Mouse (Mus musculus) liver, embryonic 15.5 days (tissue): ENCODE measurements around the gene Mipol1. TPM values are rescaled to one million over a fixed set of nuclear protein-coding genes. Genes with fewer than 3 reads are reported as not detected.

Experiments
- ATAC-seq: fragments of 200-750 bp; cut with Nextera tagmentation; 2 replicates; pipeline ENCODE4 v1.8.0; 2017; ENCODE audit warnings: moderate number of reproducible peaks, mild to moderate bottlenecking, moderate library complexity; ENCODE audit not compliant: insufficient read depth
- H3K27ac ChIP-seq: fragments of 300-500 bp; sonication (generic); replicated peaks from 2 replicates; pipeline ENCODE4 v1.5.1; 2015; ENCODE audit warnings: mild to moderate bottlenecking, inconsistent platforms
- H3K27me3 ChIP-seq: fragments of 300-500 bp; sonication (generic); 2 replicates; pipeline ENCODE4 v1.6.1; 2015; ENCODE audit warnings: mild to moderate bottlenecking, inconsistent platforms
- H3K36me3 ChIP-seq: fragments of 300-500 bp; sonication (generic); replicated peaks from 2 replicates; pipeline ENCODE4 v1.6.1; 2015; ENCODE audit warnings: moderate library complexity, mild to moderate bottlenecking, inconsistent platforms
- H3K4me1 ChIP-seq: fragments of 300-500 bp; sonication (generic); replicated peaks from 2 replicates; pipeline ENCODE4 v1.6.1; 2015; ENCODE audit warnings: inconsistent platforms
- H3K4me2 ChIP-seq: fragments of 300-500 bp; sonication (generic); 2 replicates; pipeline ENCODE4 v1.6.1; 2015; ENCODE audit warnings: moderate library complexity, mild to moderate bottlenecking, inconsistent platforms
- H3K4me3 ChIP-seq: fragments of 300-500 bp; sonication (generic); replicated peaks from 2 replicates; pipeline ENCODE4 v1.5.1; 2015; ENCODE audit warnings: mild to moderate bottlenecking, inconsistent platforms
- H3K9ac ChIP-seq: fragments of 300-500 bp; sonication (generic); 2 replicates; pipeline ENCODE4 v1.6.1; 2015; ENCODE audit warnings: moderate library complexity, mild to moderate bottlenecking, inconsistent platforms
- H3K9me3 ChIP-seq: fragments of 300-500 bp; sonication (generic); replicated peaks from 2 replicates; pipeline ENCODE4 v1.6.1; 2016; ENCODE audit warnings: inconsistent platforms
- WGBS: fragments of 180-500 bp; shearing (Covaris S2); methylation state at CpG from one replicate; pipeline ENCODE4 v1.1.7; 2015; ENCODE audit warnings: mixed read lengths; ENCODE audit not compliant: insufficient replicate concordance; 5-methylcytosine and 5-hydroxymethylcytosine counted together
- polyA plus RNA-seq: library from polyadenylated mRNA; unstranded; fragments of >200 nt; fragmentation: Nextera tagmentation; extraction: Ambion mirVana; gene quantifications from 2 replicates; pipeline ENCODE4 v1.2.1, GENCODE M21; 2015

Mipol1 gene
- polyA plus RNA-seq, 1 experiment from 2014 or later, result 3.2 TPM

GRCm38 (mm10) chr12:57476876-57477275 is 246.6 kb downstream of the Mipol1 start:
- Histone ChIP-seq H3K36me3 (no peaks in the 10 kb centered on the region), H3K4me3 (no peak overlapping the region), H3K9ac (no peak overlapping the region), H3K27ac (no peak overlapping the region), H3K4me2 (no peak overlapping the region), H3K27me3 (no peaks in the 10 kb centered on the region), H3K9me3 (no peaks in the 10 kb centered on the region), H3K4me1 (no peaks in the 10 kb centered on the region)
- 59% methylated on average over 3 of the region's 3 CpGs for WGBS
- no peak for ATAC-seq

DNA sequence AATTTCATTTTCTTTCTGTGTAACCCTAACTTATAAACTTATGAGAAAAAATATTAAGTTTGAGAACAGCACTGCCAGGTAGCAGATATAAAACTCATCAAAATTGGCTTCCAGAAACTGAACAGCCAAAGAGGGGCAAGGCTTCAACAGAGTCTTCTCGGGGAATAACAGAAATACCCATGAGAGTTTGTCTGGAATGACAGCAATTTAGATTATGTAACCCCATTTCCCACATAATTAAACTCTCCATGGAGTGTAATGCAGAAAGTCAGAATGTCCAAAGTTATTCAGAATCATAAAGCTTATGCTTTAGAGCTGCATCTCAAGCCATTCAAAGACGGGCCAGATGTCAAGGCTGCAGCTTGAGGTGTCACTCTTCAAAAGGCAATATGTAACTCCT is 251.6 kb downstream of the Mipol1 start:
- no peaks in the 10 kb centered on the region for H3K27me3 ChIP-seq
- no peak overlapping the region for H3K27ac ChIP-seq
- H3K9ac ChIP-seq, result no peak overlapping the region
- H3K9me3 ChIP-seq, result no peaks in the 10 kb centered on the region
- no peak overlapping the region for H3K4me2 ChIP-seq
- no peaks in the 10 kb centered on the region for H3K4me1 ChIP-seq
- no peaks in the 10 kb centered on the region for H3K36me3 ChIP-seq
- no peak overlapping the region for H3K4me3 ChIP-seq
- no peak for ATAC-seq
- WGBS, result 57% methylated on average over 2 of the region's 2 CpGs

DNA sequence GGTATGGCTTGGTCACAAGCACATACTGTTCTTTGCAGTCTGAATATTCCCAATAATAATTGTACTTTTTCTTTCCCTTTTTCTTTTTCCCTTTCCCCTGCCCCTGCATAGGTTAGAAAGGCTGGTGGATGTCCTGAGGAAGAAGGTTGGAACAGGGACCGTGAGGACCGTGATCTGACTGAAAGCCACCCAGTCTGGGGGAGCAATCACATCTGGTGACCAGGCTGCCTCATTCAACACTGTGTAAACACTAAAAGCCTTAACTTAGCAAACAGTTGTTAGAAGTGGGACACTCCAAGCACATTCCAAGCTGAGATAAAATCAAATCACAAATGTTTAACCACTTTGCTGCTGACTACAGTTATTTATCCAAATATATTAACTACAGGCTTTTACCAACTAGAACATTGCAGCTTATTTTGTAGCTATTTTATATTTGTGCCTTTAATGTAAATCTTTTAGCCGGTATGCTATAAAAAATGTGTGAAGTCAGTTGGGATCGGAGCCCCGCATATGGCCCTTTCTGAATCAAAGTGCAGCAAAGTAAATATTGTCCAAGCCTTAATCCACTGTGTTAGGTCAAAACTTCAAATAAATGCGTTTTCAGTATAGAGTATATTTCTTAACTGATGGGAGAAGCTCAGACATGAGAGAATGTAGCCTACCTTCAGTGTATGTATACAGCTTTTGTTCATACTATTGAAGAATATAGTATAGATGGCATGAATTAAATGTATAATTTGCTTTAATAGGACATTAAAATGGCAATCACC is 266.3 kb downstream of the Mipol1 start:
- no peak overlapping the region for H3K9ac ChIP-seq
- no peaks in the 10 kb centered on the region for H3K36me3 ChIP-seq
- H3K27ac ChIP-seq, result no peak overlapping the region
- no peaks in the 10 kb centered on the region for H3K4me1 ChIP-seq
- H3K9me3 ChIP-seq, result no peaks in the 10 kb centered on the region
- H3K4me3 ChIP-seq, result no peak overlapping the region
- no peak overlapping the region for H3K4me2 ChIP-seq
- ATAC-seq, result no peak
- WGBS, result 58% methylated on average over 6 of the region's 6 CpGs
- H3K27me3 ChIP-seq, result no peaks in the 10 kb centered on the region

DNA sequence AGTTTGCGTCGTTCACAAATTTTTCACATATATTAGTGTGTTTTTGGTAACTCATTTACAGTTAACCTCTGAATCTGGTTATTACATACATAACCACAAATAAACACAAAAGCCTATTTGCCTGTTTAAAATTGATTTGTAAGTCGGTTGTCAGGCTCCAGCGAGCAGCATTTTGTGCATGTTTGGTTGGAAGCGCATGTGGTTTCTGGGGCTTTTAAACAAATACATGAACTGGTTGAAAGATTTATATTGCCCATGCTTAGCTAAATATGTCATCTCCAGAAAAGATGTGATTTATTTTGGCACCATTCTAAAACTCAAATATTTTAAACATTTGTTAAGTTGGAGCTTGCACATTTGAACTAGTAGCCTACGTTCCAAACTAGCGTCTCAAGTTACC is 270.0 kb downstream of the Mipol1 start:
- Histone ChIP-seq H3K27me3 (no peaks in the 10 kb centered on the region), H3K9ac (no peak overlapping the region), H3K36me3 (no peaks in the 10 kb centered on the region), H3K9me3 (no peaks in the 10 kb centered on the region), H3K4me1 (no peaks in the 10 kb centered on the region), H3K27ac (no peak overlapping the region), H3K4me2 (no peak overlapping the region), H3K4me3 (no peak overlapping the region)
- ATAC-seq, result no peak
- 81% methylated on average over 7 of the region's 7 CpGs for WGBS

DNA sequence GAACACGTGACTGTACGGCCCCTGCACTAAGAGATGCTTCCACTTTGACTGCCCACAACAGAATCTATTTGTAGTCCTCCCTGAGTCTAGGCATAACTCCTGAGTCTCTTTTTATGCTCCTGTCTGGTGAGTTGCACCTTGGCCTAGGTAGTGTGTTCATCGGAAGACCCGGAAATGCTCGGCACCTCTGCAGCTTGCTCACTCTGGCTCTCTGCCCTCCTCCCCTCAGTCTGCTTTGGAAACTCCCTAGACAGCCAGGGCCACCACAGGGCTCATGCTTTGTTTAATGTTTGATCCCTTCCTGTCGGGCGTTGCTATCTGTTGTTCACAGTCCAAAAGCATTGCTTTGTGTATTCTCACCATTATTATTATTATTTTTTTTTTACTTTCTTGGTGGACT is 275.1 kb downstream of the Mipol1 start:
- Histone ChIP-seq H3K4me1 (0 out of 2 replicates have a peak, but pooled peaks cover 3% of the 10 kb centered on the region), H3K27ac (no peak overlapping the region), H3K27me3 (no peaks in the 10 kb centered on the region), H3K9ac (no peak overlapping the region), H3K4me2 (no peak overlapping the region), H3K4me3 (no peak overlapping the region), H3K36me3 (no peaks in the 10 kb centered on the region), H3K9me3 (no peaks in the 10 kb centered on the region)
- peak; percentile 68 for ATAC-seq
- 65% methylated on average over 7 of the region's 7 CpGs for WGBS

DNA sequence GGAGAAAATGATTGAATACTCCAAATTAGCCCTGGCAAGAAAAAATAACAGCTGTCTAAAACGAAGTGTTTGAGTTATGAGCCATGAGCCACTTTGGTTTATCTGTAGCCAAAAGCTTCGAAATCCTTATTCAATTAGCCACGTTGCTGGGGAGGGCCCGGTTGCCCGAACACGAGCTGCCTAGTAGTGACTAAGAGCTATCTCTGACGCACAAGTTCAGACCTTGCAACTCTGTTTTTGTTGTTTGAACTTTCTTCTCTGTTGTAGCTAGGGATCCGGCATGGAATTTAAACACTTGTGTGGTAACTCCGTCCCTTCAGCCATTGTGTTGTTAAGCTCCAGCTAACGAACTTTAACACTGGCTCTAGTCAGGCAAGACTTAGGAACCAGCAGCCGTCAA is 278.7 kb downstream of the Mipol1 start:
- Histone ChIP-seq H3K9ac (no peak overlapping the region), H3K36me3 (no peaks in the 10 kb centered on the region), H3K4me2 (no peak overlapping the region), H3K27me3 (no peaks in the 10 kb centered on the region), H3K27ac (no peak overlapping the region), H3K4me1 (0 out of 2 replicates have a peak, but pooled peaks cover 3% of the 10 kb centered on the region), H3K4me3 (no peak overlapping the region), H3K9me3 (no peaks in the 10 kb centered on the region)
- WGBS, result 56% methylated on average over 11 of the region's 11 CpGs
- ATAC-seq, result no peak

- Histone ChIP-seq H3K4me2 (no peak overlapping the region), H3K27me3 (no peaks in the 10 kb centered on the region), H3K4me3 (no peak overlapping the region), H3K36me3 (no peaks in the 10 kb centered on the region), H3K27ac (no peak overlapping the region), H3K9me3 (no peaks in the 10 kb centered on the region), H3K4me1 (0 out of 2 replicates have a peak, but pooled peaks cover 3% of the 10 kb centered on the region), H3K9ac (no peak overlapping the region)
- ATAC-seq, result no peak
- WGBS, result 60% methylated on average over 4 of the region's 4 CpGs
These were observed 279.5 kb downstream of the Mipol1 start for GRCm38 (mm10) chr12:57509726-57510125.

- Histone ChIP-seq H3K9ac (no peak overlapping the region), H3K4me2 (no peak overlapping the region), H3K4me1 (0 out of 2 replicates have a peak, but pooled peaks cover 3% of the 10 kb centered on the region), H3K27ac (no peak overlapping the region), H3K9me3 (no peaks in the 10 kb centered on the region), H3K36me3 (no peaks in the 10 kb centered on the region), H3K4me3 (no peak overlapping the region), H3K27me3 (no peaks in the 10 kb centered on the region)
- no peak for ATAC-seq
- 61% methylated on average over 4 of the region's 4 CpGs for WGBS
These were observed 280.9 kb downstream of the Mipol1 start for GRCm38 (mm10) chr12:57511127-57511526.

DNA sequence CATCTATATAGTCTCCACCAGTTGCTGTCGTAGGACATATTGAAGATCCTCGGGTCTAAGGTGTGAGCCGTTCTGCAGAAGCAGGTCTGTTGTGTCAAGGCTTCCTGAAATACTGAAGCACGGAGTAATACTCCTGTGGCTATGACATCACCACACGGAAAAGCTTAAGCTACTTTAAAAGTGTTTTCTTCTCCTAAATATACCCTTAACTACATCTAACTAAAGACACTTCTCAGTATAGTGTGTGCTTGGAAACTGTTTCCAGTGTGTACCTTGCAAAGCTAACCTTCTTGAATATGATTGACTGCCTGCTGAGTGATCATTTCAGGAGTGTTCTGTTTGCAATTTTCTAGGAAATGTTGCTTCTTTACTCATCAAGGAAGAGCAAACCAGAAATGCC is 281.3 kb downstream of the Mipol1 start:
- no peaks in the 10 kb centered on the region for H3K9me3 ChIP-seq
- no peak for ATAC-seq

DNA sequence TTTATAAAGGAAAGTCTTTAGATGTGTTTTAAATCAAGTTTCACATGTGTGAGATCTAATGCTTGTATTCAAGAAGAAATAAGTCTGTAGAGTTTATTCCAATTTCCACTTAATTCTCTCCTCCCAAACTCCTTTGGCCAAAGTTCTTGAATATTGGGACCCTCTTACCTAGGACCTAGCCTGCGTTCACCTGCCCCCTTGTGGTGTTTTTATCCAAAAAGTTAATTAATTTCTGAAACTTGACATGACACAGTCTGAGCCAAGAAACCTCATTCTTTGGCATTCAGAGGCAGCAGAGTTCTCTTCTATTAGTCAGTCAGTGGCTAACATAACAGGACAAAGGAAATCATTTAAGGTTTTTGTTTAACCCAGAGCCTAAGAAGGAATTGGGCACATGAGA is 284.3 kb downstream of the Mipol1 start:
- no peak for ATAC-seq
- Histone ChIP-seq H3K4me3 (no peak overlapping the region), H3K27me3 (no peaks in the 10 kb centered on the region), H3K9ac (no peak overlapping the region), H3K27ac (no peak overlapping the region), H3K36me3 (no peaks in the 10 kb centered on the region), H3K4me1 (no peaks in the 10 kb centered on the region), H3K9me3 (no peaks in the 10 kb centered on the region), H3K4me2 (no peak overlapping the region)
- WGBS, result 31% methylated on average over 1 of the region's 1 CpGs

More for the DNA sequence above, 281.3 kb downstream of the Mipol1 start:
- H3K27me3 ChIP-seq, result no peaks in the 10 kb centered on the region
- H3K36me3 ChIP-seq, result no peaks in the 10 kb centered on the region
- H3K4me1 ChIP-seq, result 0 out of 2 replicates have a peak, but pooled peaks cover 3% of the 10 kb centered on the region
- H3K27ac ChIP-seq, result no peak overlapping the region
- 58% methylated on average over 5 of the region's 5 CpGs for WGBS
- no peak overlapping the region for H3K4me3 ChIP-seq
- no peak overlapping the region for H3K9ac ChIP-seq
- no peak overlapping the region for H3K4me2 ChIP-seq

DNA sequence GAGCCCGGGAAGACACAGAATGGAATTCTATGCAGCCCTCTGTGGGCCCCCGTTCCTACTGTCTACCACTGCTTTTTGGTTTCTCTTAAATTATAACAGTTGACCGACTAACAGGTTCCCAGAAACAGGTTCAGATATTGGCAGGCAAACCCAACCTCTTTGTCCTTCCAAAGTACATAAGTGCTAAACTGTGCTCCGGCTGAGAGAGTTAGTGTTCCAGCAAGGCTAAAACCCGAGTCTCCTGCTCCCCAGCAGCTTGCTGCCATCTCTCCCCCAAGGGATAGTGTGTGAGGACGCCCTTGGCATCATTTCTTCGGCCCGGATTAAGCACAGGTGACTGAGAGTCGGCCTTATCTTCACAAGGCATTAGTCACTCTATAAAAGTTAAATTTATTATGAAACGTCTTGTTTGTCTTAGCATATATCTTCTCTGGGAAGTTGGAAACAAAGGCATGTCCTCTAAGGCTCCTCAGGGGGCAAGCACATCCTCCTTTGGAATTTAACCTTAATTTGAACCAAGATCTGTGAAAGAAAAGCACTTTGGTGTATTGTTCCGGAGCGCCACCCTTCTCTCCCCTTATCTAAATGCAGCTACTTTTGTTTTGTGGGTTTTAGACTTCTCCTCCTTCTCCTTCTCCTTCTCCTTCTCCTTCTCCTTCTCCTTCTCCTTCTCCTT is 285.6 kb downstream of the Mipol1 start:
- Histone ChIP-seq H3K9me3 (no peaks in the 10 kb centered on the region), H3K27ac (no peak overlapping the region), H3K36me3 (no peaks in the 10 kb centered on the region), H3K4me3 (no peak overlapping the region), H3K4me1 (no peaks in the 10 kb centered on the region), H3K27me3 (no peaks in the 10 kb centered on the region), H3K9ac (no peak overlapping the region), H3K4me2 (no peak overlapping the region)
- 40% methylated on average over 12 of the region's 12 CpGs for WGBS
- no peak for ATAC-seq
